Mouse (Mus musculus) bone marrow macrophage, adult 2 months (primary cell): Measurements from ENCODE around the gene Zfp217.

Source experiments
- CTCF ChIP-seq: IDR thresholded peaks from 2 replicates; pipeline ENCODE4 v1.5.1; 2012; ENCODE audit warnings: low read depth, mild to moderate bottlenecking, low read length, moderate library complexity
- POLR2A ChIP-seq: IDR thresholded peaks from 2 replicates; pipeline ENCODE4 v1.6.1; 2012; ENCODE audit warnings: mild to moderate bottlenecking, low read depth, low read length, borderline replicate concordance

- no peak for TF ChIP-seq POLR2A
- TF ChIP-seq CTCF: no peak
Observed at GRCm38 (mm10) chr2:170103341-170103740, 44.6 kb downstream of the Zfp217 start.
